Mouse (Mus musculus) thymus, postnatal 0 days (tissue): ENCODE results near the gene Ptprj. TPM values are rescaled to one million over a fixed set of nuclear protein-coding genes. Genes with fewer than 3 reads are reported as not detected.
"Not testable (repeated sequence)": the region's sequence is repeated elsewhere in the genome, so short reads cannot be mapped to it uniquely, and the experiment has no call there.

Experiments used
- DNase-seq: peaks from one replicate; pipeline ENCODE4 v3.0.0-alpha.2; 2015; ENCODE audit warnings: low spot score
- polyA plus RNA-seq: library from polyadenylated mRNA; unstranded; fragments of >200 nt; fragmentation: Nextera tagmentation; extraction: Ambion mirVana; gene quantifications from 2 replicates; pipeline ENCODE4 v1.2.1, GENCODE M21; 2015

Gene Ptprj
- polyA plus RNA-seq, 1 experiment from 2014 or later, result 1.7 TPM

DNA sequence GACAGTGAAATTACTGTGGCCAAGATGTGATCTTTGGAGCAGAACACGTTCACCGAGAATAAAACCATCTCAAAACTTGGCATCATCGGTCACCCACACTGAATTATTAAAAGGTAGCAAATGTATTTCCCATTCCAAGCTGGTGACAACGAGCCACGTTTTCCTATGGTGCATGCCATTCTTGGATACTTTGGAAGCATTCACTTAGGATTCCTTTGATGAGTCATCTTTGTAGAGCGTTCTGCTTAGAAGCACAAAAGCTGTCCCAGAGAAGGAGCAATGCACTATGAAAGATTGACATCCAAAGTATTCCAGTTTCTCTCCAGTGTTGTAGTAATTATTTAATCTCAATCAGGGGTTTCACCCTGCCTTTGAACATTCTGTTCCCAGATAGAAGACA is 158.2 kb downstream of the Ptprj start:
- not testable (repeated sequence) for DNase-seq

DNA sequence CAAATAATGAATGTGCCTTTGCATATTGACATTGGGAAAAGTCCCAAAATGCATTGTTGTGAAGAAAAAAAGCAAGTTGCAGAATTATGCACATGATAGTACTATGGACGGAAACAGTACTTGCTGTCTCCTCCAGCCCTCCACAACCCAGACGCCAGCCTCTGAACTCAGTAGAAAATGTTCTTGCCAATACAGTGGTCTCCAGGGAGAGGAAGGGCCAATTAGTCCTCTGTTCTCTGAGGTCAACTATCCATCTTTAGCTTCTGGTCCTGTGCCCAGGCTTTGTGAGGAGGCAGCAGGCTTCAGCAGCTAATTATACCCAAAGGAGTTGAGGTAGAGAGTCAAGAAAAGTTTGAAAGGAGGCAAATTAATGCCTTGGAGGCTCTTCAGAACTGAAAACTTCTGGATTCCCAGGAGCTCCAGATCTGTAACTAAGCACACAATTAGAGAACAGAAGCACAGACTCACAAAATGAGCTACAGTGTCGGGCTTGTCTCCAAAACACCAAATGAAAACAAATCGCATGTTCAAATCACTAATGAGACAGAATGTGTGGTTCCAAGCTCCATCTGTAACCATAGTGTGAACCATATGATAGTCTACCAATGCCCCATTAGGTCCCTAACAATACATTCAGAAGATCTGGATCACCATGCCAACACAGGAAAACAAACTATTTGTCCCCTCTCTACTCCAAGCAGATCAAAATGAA is 166.2 kb downstream of the Ptprj start:
- DNase-seq, result not testable (repeated sequence)

DNA sequence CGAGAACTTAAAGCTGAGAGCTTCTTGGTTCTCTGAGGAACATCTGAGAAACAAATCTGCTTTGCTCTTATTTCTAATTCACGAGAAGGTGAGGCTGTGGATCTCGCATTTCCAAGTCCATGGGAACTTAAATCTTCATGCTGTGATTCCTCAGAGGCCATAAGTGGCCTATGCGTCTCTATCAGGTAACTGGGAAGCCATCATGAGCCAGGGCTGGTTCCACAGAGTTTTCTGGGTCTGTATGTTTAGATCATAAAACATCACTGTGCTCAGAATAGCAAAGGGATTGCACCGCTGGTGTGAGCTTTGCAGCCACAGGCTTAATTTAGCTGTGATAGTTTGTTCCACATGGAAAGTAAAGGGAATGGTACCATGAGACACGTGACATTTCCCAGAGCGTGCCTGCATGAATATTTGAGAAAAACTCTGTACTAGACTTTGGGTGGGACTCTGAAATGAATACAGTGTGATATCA is 181.8 kb downstream of the Ptprj start, which contains the start of gene Olfr1274-ps:
Gene Olfr1274-ps, plus strand, starts transcription at position 51 of the 475 bp plus-strand sequence.
- not testable (repeated sequence) for DNase-seq

Other genes with a start within 250 kb of the Ptprj start
- gene Olfr1274-ps, start 182.0 kb downstream of the Ptprj start, polyA plus RNA-seq, result not detected in 2 replicates
- 31.2 and 31.8 TPM in 2 replicates for gene Nup160, start 96.6 kb upstream of the Ptprj start, polyA plus RNA-seq
- 58.6 and 82.8 TPM in 2 replicates for gene Fnbp4, start 164.7 kb upstream of the Ptprj start, polyA plus RNA-seq
- 0.19 and 0.26 TPM in 2 replicates for gene Agbl2, start 202.1 kb upstream of the Ptprj start, polyA plus RNA-seq